Mouse (Mus musculus): Measurements from ENCODE around the gene Kmt2c.

Kmt2c gene

GRCm38 (mm10) chr5:25498346-25498820 lies at the start of gene Kmt2c:
TSS of gene Kmt2c (minus strand) at chr5:25498783.
- peak; percentile 66 to 67 for DNase-seq (ENCODE audit: low spot score in 2 of 2)

- no peak for DNase-seq (ENCODE audit: low spot score in 2 of 2)
Observed at GRCm38 (mm10) chr5:25546912-25547311, 48.3 kb upstream of the Kmt2c start.

- no peak for DNase-seq (ENCODE audit: low spot score in 2 of 2)
Observed at GRCm38 (mm10) chr5:25544566-25544965, 46.0 kb upstream of the Kmt2c start.

GRCm38 (mm10) chr5:25544061-25544460 lies 45.5 kb upstream of the Kmt2c start:
- no peak for DNase-seq (ENCODE audit: low spot score in 2 of 2)

GRCm38 (mm10) chr5:25541661-25542060 lies 43.1 kb upstream of the Kmt2c start:
- no peak for DNase-seq (ENCODE audit: low spot score in 2 of 2)

- DNase-seq (ENCODE audit: low spot score in 2 of 2), result no peak
Observed at GRCm38 (mm10) chr5:25540921-25541320, 42.3 kb upstream of the Kmt2c start.

- no peak for DNase-seq (ENCODE audit: low spot score in 2 of 2)
Observed at GRCm38 (mm10) chr5:25540412-25540811, 41.8 kb upstream of the Kmt2c start.

GRCm38 (mm10) chr5:25536921-25537409 lies 38.4 kb upstream of the Kmt2c start:
- DNase-seq (ENCODE audit: low spot score in 2 of 2), result no peak

GRCm38 (mm10) chr5:25536451-25536850 lies 37.9 kb upstream of the Kmt2c start:
- DNase-seq (ENCODE audit: low spot score in 2 of 2), result no peak

- no peak for DNase-seq (ENCODE audit: low spot score in 2 of 2)
Observed at GRCm38 (mm10) chr5:25535566-25535965, 37.0 kb upstream of the Kmt2c start.

GRCm38 (mm10) chr5:25533298-25533697 lies 34.7 kb upstream of the Kmt2c start:
- no peak for DNase-seq (ENCODE audit: low spot score in 2 of 2)

- DNase-seq (ENCODE audit: low spot score in 2 of 2), result peak; percentile 17 to 20
Observed at GRCm38 (mm10) chr5:25532256-25533147, 33.9 kb upstream of the Kmt2c start.

- DNase-seq (ENCODE audit: low spot score in 2 of 2), result no peak
Observed at GRCm38 (mm10) chr5:25530629-25531028, 32.0 kb upstream of the Kmt2c start.

- DNase-seq (ENCODE audit: low spot score in 2 of 2), result peak; percentile 99 to 100
Observed at GRCm38 (mm10) chr5:25529529-25530421, 31.2 kb upstream of the Kmt2c start.

GRCm38 (mm10) chr5:25528851-25529528 lies 30.4 kb upstream of the Kmt2c start:
- peak; percentile 19 to 25 for DNase-seq (ENCODE audit: low spot score in 2 of 2)

GRCm38 (mm10) chr5:25527971-25528370 lies 29.4 kb upstream of the Kmt2c start:
- DNase-seq (ENCODE audit: low spot score in 2 of 2), result no peak

- DNase-seq (ENCODE audit: low spot score in 2 of 2), result no peak
Observed at GRCm38 (mm10) chr5:25526926-25527325, 28.3 kb upstream of the Kmt2c start.

GRCm38 (mm10) chr5:25526116-25526515 lies 27.5 kb upstream of the Kmt2c start:
- DNase-seq (ENCODE audit: low spot score in 2 of 2), result no peak

- DNase-seq (ENCODE audit: low spot score in 2 of 2), result no peak
Observed at GRCm38 (mm10) chr5:25521461-25521860, 22.9 kb upstream of the Kmt2c start.

GRCm38 (mm10) chr5:25519820-25520219 lies 21.2 kb upstream of the Kmt2c start:
- DNase-seq (ENCODE audit: low spot score in 2 of 2), result no peak

- no peak for DNase-seq (ENCODE audit: low spot score in 2 of 2)
Observed at GRCm38 (mm10) chr5:25517550-25517949, 19.0 kb upstream of the Kmt2c start.
